Mouse (Mus musculus): Measurements from ENCODE around the gene Prr14. TPM values are rescaled to one million over a fixed set of nuclear protein-coding genes. Genes with fewer than 3 reads are reported as not detected.

The Prr14 gene
- polyA plus RNA-seq, 1 experiment from 2014 or later: 37.1 TPM

DNA sequence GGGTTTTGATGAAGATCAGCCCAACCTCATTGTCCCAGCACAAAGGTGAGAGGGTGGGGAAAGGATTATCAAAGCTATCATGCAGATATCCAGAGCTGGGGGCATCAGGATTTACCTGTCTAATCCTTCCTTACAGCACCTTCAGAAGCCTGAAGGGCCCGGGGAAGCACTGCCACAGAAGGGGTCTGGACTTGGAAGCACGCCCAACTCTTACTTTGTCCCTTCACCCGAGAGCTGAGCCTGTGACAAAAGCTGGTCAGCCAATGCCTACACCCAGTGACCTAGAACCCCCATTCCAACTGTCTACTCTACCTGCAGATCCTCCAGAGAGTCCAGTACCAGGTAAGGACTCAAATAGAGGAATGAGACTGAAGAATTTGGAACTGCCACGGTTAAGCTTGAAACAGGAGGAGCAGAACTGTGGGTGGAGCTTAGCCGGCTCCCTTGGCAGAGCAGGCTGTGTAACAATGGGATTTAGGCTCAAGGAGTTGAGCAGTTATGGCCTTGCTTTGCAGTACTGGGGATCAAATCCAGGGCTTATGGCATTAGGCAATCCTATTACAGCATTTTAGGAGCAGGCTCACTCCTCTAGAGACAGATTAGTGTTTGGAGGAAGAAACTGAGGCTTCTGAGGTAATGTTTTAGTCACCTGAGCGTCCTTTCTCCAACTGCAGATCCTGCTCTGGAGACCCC lies 15.1 kb downstream of the Prr14 start:
- Histone ChIP-seq H3K4me2 (ENCODE audit: low read length) (no peak overlapping the region), H3K4me1 (replicated peaks; ENCODE audit: insufficient read depth, low read length) (peaks cover 11% of the 10 kb centered on the region; the same call in 1 of the 2 replicates), H3K36me3 (ENCODE audit: insufficient read depth, low read length) (peaks cover 24% of the 10 kb centered on the region; the same call in 1 of the 2 replicates), H3K27ac (no peak overlapping the region), H3K9ac (ENCODE audit: low read depth, low read length) (no peak overlapping the region), H3K4me3 (replicated peaks; ENCODE audit: low read depth, low read length) (no peak overlapping the region), H3K9me3 (replicated peaks; ENCODE audit: low read length) (no peaks in the 10 kb centered on the region), H3K27me3 (ENCODE audit: insufficient read depth, low read length) (no peaks in the 10 kb centered on the region)
- WGBS: 73% methylated on average over 6 of the region's 6 CpGs
- no peak for TF ChIP-seq CTCF (IDR thresholded peaks at IDR 0.05; ENCODE audit: low read depth)
- ATAC-seq (replicated peaks; ENCODE audit: low FRiP score, low read depth) (no peak), DNase-seq (ENCODE audit: low spot score) (no peak)

DNA sequence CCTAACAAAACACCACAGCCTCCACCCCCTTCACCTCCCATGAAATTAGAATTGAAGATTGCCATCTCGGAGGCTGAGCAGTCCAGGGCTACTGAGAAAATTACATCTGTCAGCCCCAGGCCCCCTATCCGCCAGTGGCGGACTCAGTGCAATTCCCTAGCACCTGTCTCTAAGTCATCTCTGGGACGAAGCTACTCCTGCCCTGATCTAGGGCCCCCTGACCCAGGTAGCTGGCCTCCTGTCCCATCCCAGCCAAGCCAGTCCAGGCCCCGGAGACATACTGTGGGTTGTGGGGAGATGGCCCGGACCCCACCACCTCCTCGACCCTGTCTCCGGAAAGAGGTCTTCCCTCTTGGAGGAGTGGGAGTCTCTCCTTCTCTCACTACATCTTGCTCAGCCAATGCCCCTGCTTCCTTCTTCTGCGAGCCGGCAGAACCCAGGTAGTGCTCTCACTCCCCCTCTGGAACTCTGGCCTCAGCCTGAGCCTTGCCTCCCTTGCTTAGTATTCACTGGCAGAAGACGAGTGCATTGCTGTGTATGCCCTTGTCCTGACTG lies 15.9 kb downstream of the Prr14 start:
- no peak overlapping the region for H3K9ac ChIP-seq (ENCODE audit: low read depth, low read length)
- 92% methylated on average over 11 of the region's 11 CpGs for WGBS
- no peak overlapping the region for H3K4me2 ChIP-seq (ENCODE audit: low read length)
- no peak overlapping the region for H3K4me3 ChIP-seq (replicated peaks; ENCODE audit: low read depth, low read length)
- no peak overlapping the region for H3K27ac ChIP-seq
- no peak for TF ChIP-seq CTCF (IDR thresholded peaks at IDR 0.05; ENCODE audit: low read depth)
- DNase-seq (ENCODE audit: low spot score): no peak
- peaks cover 24% of the 10 kb centered on the region; the same call in 1 of the 2 replicates for H3K36me3 ChIP-seq (ENCODE audit: insufficient read depth, low read length)
- ATAC-seq (replicated peaks; ENCODE audit: low FRiP score, low read depth): no peak
- no peaks in the 10 kb centered on the region for H3K27me3 ChIP-seq (ENCODE audit: insufficient read depth, low read length)
- peaks cover 13% of the 10 kb centered on the region for H3K4me1 ChIP-seq (replicated peaks; ENCODE audit: insufficient read depth, low read length)
- H3K9me3 ChIP-seq (replicated peaks; ENCODE audit: low read length): no peaks in the 10 kb centered on the region

GRCm38 (mm10) chr7:127476336-127476735 lies 16.9 kb downstream of the Prr14 start:
- Histone ChIP-seq H3K4me1 (replicated peaks; ENCODE audit: insufficient read depth, low read length) (peaks cover 17% of the 10 kb centered on the region), H3K4me2 (ENCODE audit: low read length) (no peak overlapping the region), H3K4me3 (replicated peaks; ENCODE audit: low read depth, low read length) (no peak overlapping the region), H3K27me3 (ENCODE audit: insufficient read depth, low read length) (no peaks in the 10 kb centered on the region), H3K36me3 (ENCODE audit: insufficient read depth, low read length) (peaks cover 24% of the 10 kb centered on the region; the same call in 1 of the 2 replicates), H3K27ac (no peak overlapping the region), H3K9ac (ENCODE audit: low read depth, low read length) (no peak overlapping the region), H3K9me3 (replicated peaks; ENCODE audit: low read length) (no peaks in the 10 kb centered on the region)
- TF ChIP-seq CTCF (IDR thresholded peaks at IDR 0.05; ENCODE audit: low read depth): no peak
- 95% methylated on average over 11 of the region's 11 CpGs for WGBS
- ATAC-seq (replicated peaks; ENCODE audit: low FRiP score, low read depth) (no peak), DNase-seq (ENCODE audit: low spot score) (no peak)

DNA sequence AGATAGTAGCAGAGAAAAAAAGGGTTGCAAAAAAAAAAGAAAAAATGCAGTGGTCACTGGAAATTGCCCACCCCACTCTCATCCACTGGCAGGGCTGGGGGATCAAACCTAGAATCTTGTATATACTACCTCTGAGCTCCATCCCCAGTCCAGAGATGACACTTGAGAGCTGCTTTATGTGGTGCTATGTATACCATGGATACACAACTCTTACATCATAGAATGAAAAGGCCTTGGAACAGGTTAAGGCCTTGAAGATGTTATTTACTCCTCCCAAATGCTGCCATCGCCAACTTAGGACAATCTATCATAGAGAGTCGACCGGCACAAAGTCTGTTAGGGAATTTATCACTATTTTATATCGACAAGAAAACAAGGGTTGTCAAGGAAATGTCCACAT lies 17.4 kb downstream of the Prr14 start:
- H3K9ac ChIP-seq (ENCODE audit: low read depth, low read length): peak overlapping the region; percentile 96; the same call in 1 of the 2 replicates
- no peaks in the 10 kb centered on the region for H3K9me3 ChIP-seq (replicated peaks; ENCODE audit: low read length)
- peak overlapping the region; percentile 98 for H3K4me3 ChIP-seq (replicated peaks; ENCODE audit: low read depth, low read length)
- H3K4me2 ChIP-seq (ENCODE audit: low read length): peak overlapping the region; percentile 78
- H3K27ac ChIP-seq: peak overlapping the region; percentile 98; the same call in 1 of the 2 replicates
- TF ChIP-seq CTCF (IDR thresholded peaks at IDR 0.05; ENCODE audit: low read depth): no peak
- H3K36me3 ChIP-seq (ENCODE audit: insufficient read depth, low read length): peaks cover 24% of the 10 kb centered on the region; the same call in 1 of the 2 replicates
- peaks cover 17% of the 10 kb centered on the region for H3K4me1 ChIP-seq (replicated peaks; ENCODE audit: insufficient read depth, low read length)
- 66% methylated on average over 4 of the region's 4 CpGs for whole genome bisulfite sequencing
- ATAC-seq (replicated peaks; ENCODE audit: low FRiP score, low read depth) (no peak), DNase-seq (ENCODE audit: low spot score) (no peak)
- H3K27me3 ChIP-seq (ENCODE audit: insufficient read depth, low read length): no peaks in the 10 kb centered on the region

DNA sequence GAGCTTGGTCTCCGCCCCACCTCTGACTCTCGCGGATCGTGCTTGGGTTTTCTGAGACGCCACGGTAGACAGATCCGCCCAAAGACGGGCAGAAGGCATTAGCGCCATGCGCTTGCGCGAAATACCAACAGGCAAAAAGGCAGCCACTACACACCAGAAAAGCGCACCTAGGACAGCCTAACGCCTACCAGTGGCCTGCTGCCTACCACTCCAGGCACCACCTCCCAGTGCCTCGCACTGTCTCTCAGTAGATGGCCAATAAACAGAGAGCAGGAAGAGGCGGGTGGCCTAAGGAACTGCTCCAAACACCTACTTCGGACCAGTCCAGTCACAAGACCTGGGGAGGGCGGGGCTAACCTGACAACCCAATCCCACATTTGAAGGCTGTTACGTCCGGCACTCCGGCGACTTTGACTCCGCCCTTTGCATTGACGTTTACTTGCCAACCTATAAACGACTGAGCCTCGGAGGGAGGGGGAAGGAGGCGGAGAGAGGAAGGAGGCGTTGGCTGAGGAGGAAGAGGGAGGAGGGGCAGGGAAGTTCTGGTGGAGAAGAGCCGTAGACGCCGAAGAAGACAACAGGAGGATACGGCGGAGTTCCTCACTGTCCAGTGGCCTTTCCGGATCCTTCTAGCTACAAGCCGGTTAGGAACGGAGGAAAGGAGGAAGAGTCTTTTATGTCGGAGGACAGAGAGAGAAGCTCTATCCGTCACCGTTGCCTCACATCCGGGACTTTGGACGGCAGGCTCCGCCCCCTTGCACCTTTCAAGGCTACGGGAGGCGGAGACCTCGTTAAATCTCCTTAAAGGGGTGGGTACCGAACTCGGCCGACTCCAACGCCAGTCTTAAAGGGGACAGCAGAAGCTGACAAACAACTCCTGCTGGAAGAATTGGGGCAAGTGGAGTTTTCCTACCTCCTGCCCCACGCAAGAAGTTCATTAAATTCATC lies 18.6 kb downstream of the Prr14 start:
- DNase-seq (ENCODE audit: low spot score): peak; percentile 100
- Histone ChIP-seq H3K27ac (peak overlapping the region; percentile 98), H3K36me3 (ENCODE audit: insufficient read depth, low read length) (peaks cover 30% of the 10 kb centered on the region; the same call in 1 of the 2 replicates), H3K9ac (ENCODE audit: low read depth, low read length) (peak overlapping the region; percentile 96), H3K4me1 (replicated peaks; ENCODE audit: insufficient read depth, low read length) (peaks cover 10% of the 10 kb centered on the region; the same call in 1 of the 2 replicates), H3K27me3 (ENCODE audit: insufficient read depth, low read length) (no peaks in the 10 kb centered on the region), H3K4me3 (replicated peaks; ENCODE audit: low read depth, low read length) (peak overlapping the region; percentile 98), H3K4me2 (ENCODE audit: low read length) (peak overlapping the region; percentile 78), H3K9me3 (replicated peaks; ENCODE audit: low read length) (no peaks in the 10 kb centered on the region)
- under 1% methylated on average over 50 of the region's 50 CpGs for WGBS
- ATAC-seq (replicated peaks; ENCODE audit: low FRiP score, low read depth): peak; percentile 94
- TF ChIP-seq CTCF (IDR thresholded peaks at IDR 0.05; ENCODE audit: low read depth): peak; percentile 29; the same call in 1 of the 2 replicates
